Mouse (Mus musculus): ENCODE results near the gene Hoxb9.

Gene Hoxb9

GRCm38 (mm10) chr11:96284774-96285734 is 13.8 kb downstream of the Hoxb9 start:
- DNase-seq (ENCODE audit: low spot score) = peak; percentile 37

- DNase-seq (ENCODE audit: low spot score) = peak; percentile 75
These were observed 14.8 kb downstream of the Hoxb9 start, which contains the start of gene Hoxb7 for GRCm38 (mm10) chr11:96285771-96286738. Hoxb7 (plus strand) TSS chr11:96286623.

- peak; percentile 52 for DNase-seq (ENCODE audit: low spot score)
These were observed 15.6 kb downstream of the Hoxb9 start for GRCm38 (mm10) chr11:96286739-96287385.

GRCm38 (mm10) chr11:96287411-96287810 is 16.2 kb downstream of the Hoxb9 start:
- no peak for DNase-seq (ENCODE audit: low spot score)

- no peak for DNase-seq (ENCODE audit: low spot score)
These were observed 17.4 kb downstream of the Hoxb9 start for GRCm38 (mm10) chr11:96288455-96289221.

GRCm38 (mm10) chr11:96289293-96289692 is 18.0 kb downstream of the Hoxb9 start:
- DNase-seq (ENCODE audit: low spot score) = no peak

- no peak for DNase-seq (ENCODE audit: low spot score)
These were observed 18.6 kb downstream of the Hoxb9 start for GRCm38 (mm10) chr11:96289837-96290236.

GRCm38 (mm10) chr11:96290705-96291355 is 19.6 kb downstream of the Hoxb9 start:
- no peak for DNase-seq (ENCODE audit: low spot score)

- peak; percentile 82 for DNase-seq (ENCODE audit: low spot score)
These were observed 20.7 kb downstream of the Hoxb9 start, which contains the start of gene Hoxb6 for GRCm38 (mm10) chr11:96291681-96292564. Hoxb6 (plus strand) TSS chr11:96292476.

GRCm38 (mm10) chr11:96292565-96293301 is 21.5 kb downstream of the Hoxb9 start:
- DNase-seq (ENCODE audit: low spot score) = no peak

GRCm38 (mm10) chr11:96293302-96293921 is 22.2 kb downstream of the Hoxb9 start:
- no peak for DNase-seq (ENCODE audit: low spot score)

GRCm38 (mm10) chr11:96294245-96295091 is 23.2 kb downstream of the Hoxb9 start:
- DNase-seq (ENCODE audit: low spot score) = peak; percentile 87

GRCm38 (mm10) chr11:96295092-96295835 is 24.0 kb downstream of the Hoxb9 start:
- peak; percentile 64 for DNase-seq (ENCODE audit: low spot score)

GRCm38 (mm10) chr11:96296997-96297396 is 25.7 kb downstream of the Hoxb9 start:
- DNase-seq (ENCODE audit: low spot score) = no peak

- DNase-seq (ENCODE audit: low spot score) = no peak
These were observed 26.2 kb downstream of the Hoxb9 start for GRCm38 (mm10) chr11:96297428-96297827.

- DNase-seq (ENCODE audit: low spot score) = no peak
These were observed 26.8 kb downstream of the Hoxb9 start for GRCm38 (mm10) chr11:96297968-96298635.
